Mouse (Mus musculus) c-Kit-positive CD71-positive TER-119-positive erythroid progenitor cells, embryonic 14.5 days (primary cell): Measurements from ENCODE around the gene Tpgs1.

ENCODE experiments used
- DNase-seq: peaks from one replicate; pipeline ENCODE4 v3.0.0-alpha.2; 2013; ENCODE audit warnings: low spot score

Gene Tpgs1

GRCm38 (mm10) chr10:79712499-79713126 is 43.4 kb downstream of the Tpgs1 start:
- DNase-seq = peak; percentile 99

- DNase-seq = no peak
Observed at GRCm38 (mm10) chr10:79713163-79713562, 44.0 kb downstream of the Tpgs1 start.

GRCm38 (mm10) chr10:79714996-79715395 is 45.8 kb downstream of the Tpgs1 start:
- no peak for DNase-seq

- DNase-seq = no peak
Observed at GRCm38 (mm10) chr10:79716254-79716987, 47.3 kb downstream of the Tpgs1 start, which contains the start of gene Hcn2. Hcn2 (plus strand) TSS chr10:79716634.

- DNase-seq = no peak
Observed at GRCm38 (mm10) chr10:79716988-79717355, 47.8 kb downstream of the Tpgs1 start.

- DNase-seq = peak; percentile 82
Observed at GRCm38 (mm10) chr10:79717640-79718357, 48.6 kb downstream of the Tpgs1 start.

- DNase-seq = no peak
Observed at GRCm38 (mm10) chr10:79721089-79721488, 51.9 kb downstream of the Tpgs1 start.

GRCm38 (mm10) chr10:79723047-79723446 is 53.9 kb downstream of the Tpgs1 start:
- DNase-seq = no peak

GRCm38 (mm10) chr10:79723692-79724091 is 54.5 kb downstream of the Tpgs1 start:
- DNase-seq = no peak
